Comparison of ENCODE assay signal across 8 mouse cellular contexts in genomic region chr14:31206472-31206981, GRCm38 (mm10). TPM values are rescaled to one million over a fixed set of nuclear protein-coding genes. Genes with fewer than 3 reads are reported as not detected.
DNase-seq lines count a peak whose midpoint lies in the region; ATAC-seq and TF ChIP-seq lines count a peak whose summit lies in the region.

No protein-coding gene starts in this region.

- peak; percentile 80 for ATAC-seq in granulocyte monocyte progenitor cell, adult 5-6 weeks (replicated peaks; ENCODE audit: poor library complexity, severe bottlenecking)
- peak; percentile 66 for ATAC-seq in intestine, postnatal 0 days

- no peaks in the 10 kb centered on the region for H3K27me3 ChIP-seq in intestine, postnatal 0 days (replicated peaks; ENCODE audit: control insufficient read depth, insufficient read depth, low read length)
- no peaks in the 10 kb centered on the region for H3K27me3 ChIP-seq in midbrain, embryonic 10.5 days (ENCODE audit: low read depth, poor library complexity, severe bottlenecking)

- whole genome bisulfite sequencing in intestine, postnatal 0 days, result under 1% methylated on average over 46 of the region's 48 CpGs
- WGBS in midbrain, embryonic 10.5 days, result under 1% methylated on average over 48 of the region's 48 CpGs

- intact Hi-C loops in left cerebral cortex, postnatal 36 days (cut with DNase I), result loop anchor here (5.0 kb wide), 1 partner anchor 46 kb away; the partner anchor contains the start of genes Bap1 and Phf7

- H3K9ac ChIP-seq in intestine, postnatal 0 days (ENCODE audit: low read depth, low read length), result peak overlapping the region; percentile 94

- no peaks in the 10 kb centered on the region; the same call in 1 of the 2 replicates for H3K4me1 ChIP-seq in intestine, postnatal 0 days (replicated peaks; ENCODE audit: control insufficient read depth, insufficient read depth, low read length)
- H3K4me1 ChIP-seq in midbrain, embryonic 10.5 days, result peaks cover 27% of the 10 kb centered on the region

- H3K27ac ChIP-seq in intestine, postnatal 0 days (ENCODE audit: low read depth, low read length), result peak overlapping the region; percentile 88
- peak overlapping the region; percentile 99 for H3K27ac ChIP-seq in midbrain, embryonic 10.5 days (replicated peaks)

- H3K4me2 ChIP-seq in intestine, postnatal 0 days (replicated peaks; ENCODE audit: low read depth), result peak overlapping the region; percentile 88

- no peak for TF ChIP-seq CTCF in intestine, postnatal 0 days (IDR thresholded peaks at IDR 0.05; ENCODE audit: low read depth)

- H3K36me3 ChIP-seq in intestine, postnatal 0 days (ENCODE audit: control insufficient read depth, insufficient read depth), result peaks cover 27% of the 10 kb centered on the region
- H3K36me3 ChIP-seq in midbrain, embryonic 10.5 days, result peaks cover 34% of the 10 kb centered on the region

- peak; percentile 98 for DNase-seq in adrenal gland, postnatal 10 days
- DNase-seq in embryo, embryonic 9.5 days (ENCODE audit: extremely low spot score), result peak; percentile 93
- DNase-seq in left cerebral cortex, postnatal 36 days (ENCODE audit: low spot score in 2 of 2), result peak; percentile 93
- DNase-seq in midbrain, embryonic 10.5 days (ENCODE audit: low spot score), result peak; percentile 95
- peak; percentile 92 to 94 for DNase-seq in right cerebral cortex, postnatal 36 days (ENCODE audit: low spot score in 2 of 2)
- DNase-seq in urinary bladder, postnatal 4 days (ENCODE audit: low spot score in 2 of 2), result peak; percentile 92 to 97

- no peaks in the 10 kb centered on the region for H3K9me3 ChIP-seq in intestine, postnatal 0 days (ENCODE audit: control insufficient read depth)
- H3K9me3 ChIP-seq in midbrain, embryonic 10.5 days (replicated peaks), result no peaks in the 10 kb centered on the region

- peak overlapping the region; percentile 83 for H3K4me3 ChIP-seq in intestine, postnatal 0 days (ENCODE audit: low read depth, low read length)
- peak overlapping the region; percentile 88 for H3K4me3 ChIP-seq in midbrain, embryonic 10.5 days

RNA-seq across cellular contexts. Expression of gene Tnnc1, which starts 1.6 kb away (rescaled TPM):
- total RNA-seq in adrenal gland, postnatal 10 days (2021), result 10 to 100 TPM; 11.1 to 45.0 TPM
- total RNA-seq in granulocyte monocyte progenitor cell, adult 5-6 weeks (2014; fragmentation: Nextera tagmentation), result 4.1 TPM in 1 of 2 replicates, not detected in the other
- 0.82 TPM in 1 of 2 replicates, not detected in the other for total RNA-seq in granulocyte monocyte progenitor cell, adult 5-6 weeks (2017)
- 1.4 and 1.6 TPM in 2 replicates for polyA plus RNA-seq in intestine, postnatal 0 days (2015; fragmentation: Nextera tagmentation; extraction: Ambion mirVana)
- 100 to 1,000 TPM in 1 of 2 experiments, 10 to 100 TPM in 1; 41.9 to 150 TPM for total RNA-seq in left cerebral cortex, postnatal 36 days (2021)
- 0.80 and 1.1 TPM in 2 replicates for polyA plus RNA-seq in midbrain, embryonic 10.5 days (2016; fragmentation: Nextera tagmentation; extraction: Ambion mirVana)

RNA-seq across cellular contexts. Expression of gene Nisch, which starts 10.2 kb away (rescaled TPM):
- 100 to 1,000 TPM; 224 to 328 TPM for total RNA-seq in adrenal gland, postnatal 10 days (2021)
- total RNA-seq in granulocyte monocyte progenitor cell, adult 5-6 weeks (2014; fragmentation: Nextera tagmentation), result 137 and 211 TPM in 2 replicates
- total RNA-seq in granulocyte monocyte progenitor cell, adult 5-6 weeks (2017), result 86.1 and 111 TPM in 2 replicates
- 74.1 and 78.8 TPM in 2 replicates for polyA plus RNA-seq in intestine, postnatal 0 days (2015; fragmentation: Nextera tagmentation; extraction: Ambion mirVana)
- 100 to 1,000 TPM; 373 to 412 TPM for total RNA-seq in left cerebral cortex, postnatal 36 days (2021)
- 391 and 448 TPM in 2 replicates for polyA plus RNA-seq in midbrain, embryonic 10.5 days (2016; fragmentation: Nextera tagmentation; extraction: Ambion mirVana)

RNA-seq across cellular contexts. Expression of gene Sema3g, which starts 11.1 kb away (rescaled TPM):
- 10 to 100 TPM; 12.1 to 12.3 TPM for total RNA-seq in adrenal gland, postnatal 10 days (2021)
- total RNA-seq in granulocyte monocyte progenitor cell, adult 5-6 weeks (2014; fragmentation: Nextera tagmentation), result 0.21 TPM in 1 of 2 replicates, not detected in the other
- total RNA-seq in granulocyte monocyte progenitor cell, adult 5-6 weeks (2017), result not detected in 2 replicates
- polyA plus RNA-seq in intestine, postnatal 0 days (2015; fragmentation: Nextera tagmentation; extraction: Ambion mirVana), result 0.61 and 0.74 TPM in 2 replicates
- 1 to 10 TPM; 4.4 to 5.8 TPM for total RNA-seq in left cerebral cortex, postnatal 36 days (2021)
- 0.51 and 1.0 TPM in 2 replicates for polyA plus RNA-seq in midbrain, embryonic 10.5 days (2016; fragmentation: Nextera tagmentation; extraction: Ambion mirVana)

RNA-seq across cellular contexts. Expression of gene Stab1, which starts 38.1 kb away (rescaled TPM):
- total RNA-seq in adrenal gland, postnatal 10 days (2021), result 10 to 100 TPM; 74.3 to 74.8 TPM
- total RNA-seq in granulocyte monocyte progenitor cell, adult 5-6 weeks (2014; fragmentation: Nextera tagmentation), result not detected in 2 replicates
- total RNA-seq in granulocyte monocyte progenitor cell, adult 5-6 weeks (2017), result 3.0 TPM in 1 of 2 replicates, not detected in the other
- 20.6 and 23.1 TPM in 2 replicates for polyA plus RNA-seq in intestine, postnatal 0 days (2015; fragmentation: Nextera tagmentation; extraction: Ambion mirVana)
- total RNA-seq in left cerebral cortex, postnatal 36 days (2021), result 10 to 100 TPM; 22.5 to 23.5 TPM
- 18.0 and 23.7 TPM in 2 replicates for polyA plus RNA-seq in midbrain, embryonic 10.5 days (2016; fragmentation: Nextera tagmentation; extraction: Ambion mirVana)

RNA-seq across cellular contexts. Expression of gene Phf7, which starts 44.6 kb away (rescaled TPM):
- 1 to 10 TPM; 9.1 to 9.2 TPM for total RNA-seq in adrenal gland, postnatal 10 days (2021)
- 13.9 and 15.2 TPM in 2 replicates for total RNA-seq in granulocyte monocyte progenitor cell, adult 5-6 weeks (2014; fragmentation: Nextera tagmentation)
- 14.8 and 17.4 TPM in 2 replicates for total RNA-seq in granulocyte monocyte progenitor cell, adult 5-6 weeks (2017)
- polyA plus RNA-seq in intestine, postnatal 0 days (2015; fragmentation: Nextera tagmentation; extraction: Ambion mirVana), result 8.6 and 10.3 TPM in 2 replicates
- total RNA-seq in left cerebral cortex, postnatal 36 days (2021), result 1 to 10 TPM; 4.4 to 4.6 TPM
- polyA plus RNA-seq in midbrain, embryonic 10.5 days (2016; fragmentation: Nextera tagmentation; extraction: Ambion mirVana), result 13.4 and 13.5 TPM in 2 replicates

Comparison
In these comparisons a context has a peak if more than half of its experiments do, and no peak if none do; other contexts are left out.
1. Peak in every context shown above with its lines: DNase-seq, ATAC-seq, H3K4me3 ChIP-seq and H3K27ac ChIP-seq.
2. RNA of gene Sema3g, which starts 11.1 kb away (total RNA-seq): 12.1 to 12.3 TPM in adrenal gland, postnatal 10 days and 4.4 to 5.8 TPM in left cerebral cortex, postnatal 36 days; 0.21 TPM in granulocyte monocyte progenitor cell, adult 5-6 weeks; every median in the first group is over 4 times any median in the second.